Mouse (Mus musculus) inflammation-experienced regulatory T-cells, adult 6 months (primary cell): ENCODE measurements around the gene Timm8b. TPM values are rescaled to one million over a fixed set of nuclear protein-coding genes. Genes with fewer than 3 reads are reported as not detected.

Experiments used
- ATAC-seq: one replicate; pipeline ENCODE4 v1.8.0; 2017
- polyA plus RNA-seq, 3 experiments: library from polyadenylated mRNA; unstranded; fragments of 100-300 nt; shearing (Covaris generic); gene quantifications; one replicate each; pipeline ENCODE4 v1.2.1; 2017

Gene Timm8b
- polyA plus RNA-seq: 100 to 1,000 TPM in 2 of 3 experiments, 10 to 100 TPM in 1; 91.5 to 123 (median 102) TPM

DNA sequence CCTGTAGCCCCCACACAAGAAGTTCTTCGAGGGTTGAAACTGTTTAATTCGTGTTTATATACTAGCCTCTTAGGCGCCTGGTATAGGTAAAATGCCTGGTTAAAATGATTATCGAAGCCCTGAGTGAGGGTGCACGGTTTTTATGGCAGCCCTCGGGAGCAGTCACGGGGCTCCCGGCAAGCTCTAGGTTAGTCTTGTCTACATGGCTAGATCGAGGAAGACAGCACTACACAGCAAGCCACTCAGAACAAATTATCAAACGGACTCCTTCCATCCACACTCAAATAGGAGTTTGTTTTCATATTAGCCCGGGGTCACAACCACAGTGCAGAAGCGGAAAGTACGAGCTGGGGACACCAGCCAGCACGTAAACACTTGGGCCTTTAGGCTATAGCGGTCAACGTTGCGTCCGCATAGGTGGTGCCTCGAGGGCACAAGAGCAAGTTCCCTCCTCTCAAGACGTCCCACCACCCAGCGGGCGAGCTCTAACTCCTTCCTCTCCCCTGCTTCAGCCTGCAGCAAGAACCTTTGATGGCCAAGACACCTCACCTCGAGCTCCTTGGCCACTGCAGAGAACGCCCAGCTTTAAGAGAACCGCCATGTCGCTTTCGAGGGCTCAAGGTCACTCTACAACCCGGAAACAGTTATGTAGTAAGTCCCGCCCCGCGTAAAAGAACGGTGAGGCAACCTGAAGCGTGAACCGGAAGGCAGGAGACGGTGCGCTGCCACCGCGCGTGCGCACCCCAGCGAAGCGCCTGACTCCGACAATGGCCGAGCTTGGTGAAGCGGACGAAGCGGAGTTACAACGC lies at the start of gene Timm8b, which contains the start of gene Sdhd:
Gene Timm8b, plus strand, starts transcription at position 722 of the 809 bp plus-strand sequence.
Gene Sdhd, minus strand, starts transcription at position 624 of the 809 bp plus-strand sequence.
- peak; percentile 96 for ATAC-seq

DNA sequence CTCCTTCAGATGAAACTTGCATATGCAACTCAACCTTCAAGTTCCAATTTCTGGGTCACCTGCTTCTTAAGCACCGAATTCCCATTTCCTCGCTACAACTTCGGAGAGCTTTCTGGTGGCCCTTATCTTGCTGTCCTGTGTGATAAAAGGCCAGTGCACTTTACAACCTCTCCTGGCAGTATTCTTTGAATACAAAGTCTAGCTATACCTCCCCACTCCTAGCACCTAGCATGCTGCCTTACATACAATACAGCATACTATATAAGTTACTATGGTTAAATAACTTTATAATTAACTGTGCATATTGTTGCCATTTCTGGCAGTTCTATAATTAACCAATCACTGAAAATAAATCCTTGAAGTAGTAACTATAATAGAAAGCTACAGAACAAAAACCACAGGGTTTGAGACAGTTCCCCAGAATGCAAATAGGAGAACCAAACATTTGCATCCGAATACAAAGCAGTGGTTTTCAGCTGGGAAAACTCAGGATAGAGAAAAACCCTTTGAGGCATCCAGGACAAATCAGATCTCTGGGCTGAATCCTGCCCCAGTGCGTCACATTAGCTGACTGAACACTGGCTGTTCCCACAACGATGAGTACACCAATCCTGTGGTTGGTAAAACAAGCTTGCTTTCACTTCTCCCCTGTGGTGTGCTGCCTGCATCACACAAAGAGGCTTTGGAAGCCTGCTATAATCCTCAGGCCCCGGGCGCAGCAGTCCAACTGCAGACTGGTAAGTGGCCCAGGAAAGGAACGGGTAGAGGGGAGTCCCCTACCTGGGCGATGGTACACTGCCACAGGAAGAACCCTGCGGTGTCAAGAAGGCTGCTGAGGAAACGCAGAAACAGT lies 49.2 kb upstream of the Timm8b start, which contains the start of gene Il18:
Gene Il18, plus strand, starts transcription at position 587 of the 853 bp plus-strand sequence.
- ATAC-seq: peak; percentile 98

DNA sequence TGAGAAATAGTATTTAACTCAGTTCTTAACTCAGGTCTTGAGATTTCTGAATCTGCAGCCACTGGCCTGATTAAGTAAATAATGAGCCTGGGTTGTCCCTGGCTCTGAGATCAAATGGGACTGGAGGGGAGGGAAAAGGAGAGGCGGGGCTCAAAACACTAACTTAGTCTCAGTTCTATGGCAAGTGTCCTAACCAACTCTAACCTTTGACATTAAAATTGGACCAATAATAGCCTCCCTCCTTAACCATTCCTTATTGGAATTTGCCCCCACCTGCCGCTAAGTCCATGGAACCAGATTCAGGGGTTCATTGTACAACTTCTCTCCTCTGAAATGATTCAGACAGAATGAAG lies 48.6 kb upstream of the Timm8b start, which contains the start of gene Bco2:
Gene Bco2, minus strand, starts transcription at position 88 of the 353 bp plus-strand sequence.
- ATAC-seq: no peak

DNA sequence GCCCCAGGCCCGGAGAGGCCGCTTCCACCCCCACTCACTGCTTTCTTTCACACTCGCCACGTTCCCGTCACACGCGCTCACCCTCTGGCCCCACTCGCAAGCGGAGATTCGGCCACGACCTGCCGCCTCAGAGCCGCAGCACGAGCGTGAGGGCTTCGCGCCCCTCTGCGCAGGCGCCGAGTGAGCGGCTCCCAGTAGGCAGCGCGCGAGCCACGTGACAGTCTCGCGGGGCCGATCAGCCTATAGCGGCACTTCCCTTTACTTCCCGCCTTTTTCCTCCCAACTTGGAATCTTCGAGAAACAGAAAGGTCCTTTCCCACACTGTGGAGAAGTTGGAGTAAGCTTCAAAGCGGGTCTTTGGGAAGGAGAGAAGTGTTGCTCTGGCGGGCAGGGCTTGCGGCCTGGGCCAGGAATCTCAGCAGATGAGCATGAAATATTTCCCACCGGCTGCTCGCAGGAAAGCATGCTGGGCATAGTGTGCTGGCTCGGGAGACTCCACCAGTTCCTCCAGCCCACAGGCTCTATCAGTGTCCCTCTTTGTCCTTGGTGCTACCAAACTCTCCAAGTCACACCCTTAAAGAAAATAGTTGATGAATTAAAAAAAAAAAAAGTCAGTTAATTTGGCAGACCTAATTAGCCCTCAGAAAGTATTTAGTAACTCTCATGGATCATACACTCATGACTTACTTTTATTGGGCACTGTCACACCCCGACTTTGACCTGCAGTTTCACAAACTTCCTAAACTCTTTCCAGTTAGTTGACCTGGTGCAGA lies 42.4 kb upstream of the Timm8b start, which contains the start of gene Tex12:
Gene Tex12, minus strand, starts transcription at position 181 of the 773 bp plus-strand sequence.
- no peak for ATAC-seq

DNA sequence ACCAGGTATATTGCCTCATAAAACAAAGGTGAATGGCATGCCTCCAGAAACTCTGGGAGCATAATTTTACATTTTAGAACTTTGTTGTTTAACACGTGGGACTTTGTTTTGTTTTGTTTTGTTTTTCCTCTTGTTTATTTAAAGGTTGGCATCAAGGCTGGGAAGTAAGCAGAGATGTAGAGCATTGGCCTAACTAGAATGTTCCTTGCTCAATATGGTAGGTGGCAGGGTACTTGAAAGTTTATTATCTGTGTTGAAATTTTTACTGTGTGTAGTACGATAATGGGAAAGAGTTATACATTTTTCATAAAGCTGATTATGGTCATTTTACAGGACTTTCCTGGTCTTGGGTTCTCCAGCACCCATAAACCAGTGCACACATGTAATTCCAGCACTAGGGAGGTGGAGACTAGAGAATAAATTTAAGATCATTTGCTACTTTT lies 41.8 kb upstream of the Timm8b start:
- no peak for ATAC-seq

DNA sequence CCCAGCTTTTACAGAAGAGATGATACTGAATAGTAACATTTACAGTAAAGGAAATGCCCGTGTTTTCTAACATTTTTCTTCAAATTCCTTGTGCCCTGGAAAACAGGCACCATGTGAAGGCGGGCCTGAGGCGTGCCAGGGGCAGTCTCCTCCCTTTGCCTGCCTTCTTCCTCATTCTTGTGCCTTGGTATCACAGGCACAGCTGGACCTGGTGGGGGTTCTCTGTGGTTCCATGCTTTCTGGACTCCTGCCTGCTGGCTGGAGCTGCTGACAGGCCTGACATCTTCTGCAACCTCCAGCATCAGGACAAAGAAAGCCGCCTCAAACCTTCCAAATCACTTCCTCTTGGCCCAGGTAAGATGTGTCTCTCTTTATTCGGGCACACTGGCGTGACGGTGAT lies 38.5 kb upstream of the Timm8b start:
- ATAC-seq: no peak

DNA sequence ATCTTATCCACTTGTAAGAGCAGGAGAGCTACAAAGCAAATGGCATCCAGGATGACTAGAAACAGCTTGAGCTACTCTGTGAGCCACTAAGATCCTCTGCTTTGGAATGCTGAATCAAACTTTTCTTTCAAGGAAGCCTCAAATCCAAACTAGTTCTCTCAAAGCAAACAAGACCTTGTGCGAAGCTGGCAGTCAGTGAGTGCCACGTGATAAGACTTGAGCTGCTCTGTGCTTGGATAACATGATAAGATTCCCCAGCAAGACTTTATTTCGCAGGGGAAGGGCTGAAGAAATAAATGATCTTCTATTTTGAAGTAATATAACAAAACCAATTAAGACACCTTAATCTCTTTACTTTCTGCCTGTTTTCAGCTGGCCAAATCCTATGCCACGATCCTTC lies 37.8 kb upstream of the Timm8b start:
- no peak for ATAC-seq

DNA sequence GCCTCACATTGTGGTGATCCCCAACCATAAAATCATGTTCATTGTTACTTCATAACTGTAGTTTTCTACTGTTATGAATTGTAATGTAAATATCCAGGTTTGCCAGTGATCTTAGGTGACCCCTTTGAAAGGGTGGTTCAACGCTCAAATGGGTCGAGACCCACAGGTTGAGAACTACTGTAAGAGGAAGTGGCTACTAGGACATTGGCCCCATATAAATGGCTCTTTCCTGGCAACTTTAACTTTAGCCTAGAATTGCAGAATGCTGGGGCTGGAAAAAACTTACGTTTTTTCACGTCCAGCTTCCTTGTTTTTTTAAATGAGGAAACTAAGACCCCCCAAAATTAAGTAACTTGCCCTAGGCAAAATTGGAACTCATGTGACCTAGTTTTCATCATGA lies 36.3 kb upstream of the Timm8b start:
- ATAC-seq: no peak

DNA sequence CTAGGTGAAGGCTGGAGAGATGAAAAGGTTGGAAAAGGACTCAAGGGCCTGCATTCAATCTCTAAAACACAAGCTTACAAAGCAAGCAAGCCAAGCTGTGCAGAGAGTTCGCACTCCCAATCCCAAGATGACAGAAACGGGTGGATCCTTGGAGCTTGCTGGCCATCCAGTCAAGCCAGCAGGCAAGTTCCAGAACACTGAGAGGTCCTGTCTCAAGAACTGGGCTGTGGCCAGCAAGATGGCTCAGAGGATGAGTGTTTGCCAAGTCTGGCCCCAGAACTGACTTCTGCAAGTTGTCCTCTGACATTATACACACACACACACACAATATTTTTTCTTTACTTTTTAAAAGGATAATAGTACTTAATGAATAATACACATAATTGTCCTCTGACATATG lies 35.8 kb upstream of the Timm8b start:
- no peak for ATAC-seq

DNA sequence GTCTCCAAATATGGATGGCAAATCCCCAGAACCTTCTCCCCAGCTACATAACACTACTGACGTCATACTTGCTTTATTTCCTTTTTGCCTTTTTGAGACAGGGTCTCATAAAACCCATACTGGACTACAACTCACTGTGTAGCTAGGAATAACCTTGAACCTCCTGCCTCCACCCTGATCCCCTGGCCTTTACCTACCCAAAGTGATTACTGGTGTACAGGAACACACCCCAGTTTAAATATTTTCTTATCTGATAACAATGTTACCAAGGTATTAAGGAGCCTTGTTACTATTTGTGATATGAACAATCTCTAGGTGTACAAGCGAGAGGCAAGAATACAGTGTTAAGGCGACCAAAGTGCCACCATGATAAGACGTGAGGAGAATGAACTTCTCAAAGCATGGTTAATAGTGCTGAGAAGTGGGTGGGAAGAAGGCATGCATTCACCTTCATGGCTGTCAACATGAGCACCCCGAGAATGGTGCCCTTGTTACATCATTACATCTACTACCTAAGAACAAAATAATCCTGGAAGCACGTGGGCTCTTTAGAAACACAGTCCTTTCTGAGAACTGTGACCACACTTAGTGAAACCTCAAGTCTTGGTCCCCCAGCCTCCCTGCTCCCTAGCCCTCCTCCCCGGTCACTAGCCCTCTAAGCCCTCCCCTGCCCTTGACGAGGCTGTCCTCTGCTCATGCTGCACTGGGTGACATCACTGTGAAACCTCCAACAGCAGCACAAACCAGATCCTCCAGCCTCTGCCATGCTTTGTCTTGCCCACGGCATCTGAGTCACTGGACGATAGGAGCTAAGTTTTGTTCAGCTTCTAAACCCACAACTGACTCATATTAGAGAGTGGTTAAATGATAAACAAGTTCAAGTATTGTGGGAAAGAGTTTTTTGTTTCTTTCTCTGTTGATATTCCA lies 33.8 kb upstream of the Timm8b start:
- ATAC-seq: no peak

DNA sequence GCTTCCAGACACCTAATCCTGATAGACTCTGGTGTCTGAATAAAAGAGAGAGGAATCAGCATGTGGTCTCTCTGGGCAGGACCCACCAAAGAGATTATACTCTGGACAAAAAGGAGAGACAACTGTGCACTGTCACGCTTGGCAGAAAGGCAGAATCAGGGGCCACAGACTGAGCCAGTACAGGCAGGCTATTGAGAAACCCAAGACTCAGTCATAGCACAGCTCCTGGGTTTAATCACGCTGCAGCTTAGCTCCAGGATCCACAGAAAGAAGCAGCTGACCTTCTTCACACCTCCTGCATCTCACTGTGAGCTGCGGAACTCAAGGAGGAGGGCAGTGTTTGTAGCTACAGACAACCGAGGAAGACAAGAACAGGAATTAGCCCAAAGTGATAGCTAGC lies 23.3 kb upstream of the Timm8b start:
- no peak for ATAC-seq

DNA sequence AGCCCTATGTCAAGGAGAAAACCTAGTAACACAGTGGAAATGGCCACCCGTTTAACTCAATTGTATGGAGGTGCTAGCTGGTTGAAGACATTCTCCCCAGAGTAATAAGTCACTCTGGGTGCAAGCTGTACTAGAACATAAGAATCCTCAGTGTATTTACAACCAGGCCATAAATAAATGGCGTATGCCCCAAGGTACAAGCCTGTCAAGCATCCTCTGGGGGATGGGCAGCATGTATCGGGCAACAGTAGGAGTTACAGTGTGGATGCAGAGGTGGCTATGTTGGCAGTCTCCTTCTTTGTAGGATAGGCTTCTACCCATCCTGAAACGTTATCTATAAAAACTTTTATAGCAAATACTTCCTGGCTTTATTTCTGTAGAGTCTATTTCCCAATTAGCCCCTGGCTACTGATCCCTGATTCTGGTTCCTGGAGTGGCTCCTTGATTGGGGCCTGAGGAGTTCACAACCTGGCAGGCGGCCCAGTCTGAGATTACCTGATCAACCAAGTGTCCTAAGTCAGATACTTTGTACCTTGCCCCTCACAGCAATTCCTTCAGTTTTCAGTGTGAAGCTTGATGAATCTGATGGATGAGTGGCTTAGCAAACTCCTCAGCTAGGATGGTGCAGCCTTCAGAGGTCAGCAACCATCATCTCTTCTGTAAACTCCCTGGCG lies 18.4 kb upstream of the Timm8b start:
- ATAC-seq: no peak

DNA sequence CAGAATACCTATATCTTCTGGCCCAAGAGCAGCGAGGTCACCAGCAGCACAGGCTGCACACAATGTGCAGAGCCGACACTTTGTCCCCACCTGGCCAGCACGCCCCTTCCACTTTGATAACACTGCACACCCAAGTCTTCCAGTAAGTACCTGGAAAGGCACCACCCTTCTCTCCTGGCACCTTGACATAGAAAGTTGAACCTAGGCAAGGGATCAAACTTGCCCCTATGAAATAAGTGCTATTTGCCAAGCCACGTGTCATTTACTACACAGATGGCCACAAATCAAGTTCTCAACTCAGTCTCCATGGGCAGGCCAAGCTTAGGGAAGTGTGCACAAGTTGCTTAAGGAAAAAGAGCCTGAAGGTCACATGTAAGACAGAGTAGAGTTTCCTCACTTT lies 16.8 kb upstream of the Timm8b start:
- ATAC-seq: no peak

DNA sequence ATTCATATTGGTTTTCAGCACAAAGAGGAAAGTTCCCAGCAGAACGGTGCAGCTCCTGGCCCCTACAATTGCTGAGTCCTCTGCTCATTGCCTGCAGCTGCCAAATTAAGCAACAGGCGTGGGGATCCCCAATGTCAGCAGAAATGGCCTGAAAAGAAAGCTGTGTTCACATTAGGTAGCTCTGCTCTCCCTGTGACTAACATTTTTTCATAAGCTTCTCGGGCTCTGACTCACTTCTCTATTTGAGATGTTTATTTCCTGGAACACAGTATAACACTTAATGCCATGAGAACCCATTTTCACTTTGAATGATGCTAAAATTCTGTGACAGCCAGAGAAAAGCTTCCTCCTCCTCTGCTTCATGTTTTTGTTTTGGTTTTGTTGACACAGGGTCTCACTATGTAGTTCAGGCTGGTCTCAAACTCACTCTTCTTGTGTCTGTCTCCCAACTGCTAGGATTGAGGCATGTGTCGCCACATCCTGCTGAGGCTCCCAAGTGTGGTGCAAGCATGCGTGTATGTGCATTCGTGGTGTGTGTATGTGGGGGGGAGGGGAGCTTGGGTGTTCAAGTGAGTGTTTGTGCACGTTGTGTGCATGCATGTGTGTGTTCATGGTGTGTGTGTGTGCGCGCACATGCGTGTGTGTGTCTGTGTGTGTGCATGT lies 12.7 kb upstream of the Timm8b start:
- peak; percentile 75 for ATAC-seq

DNA sequence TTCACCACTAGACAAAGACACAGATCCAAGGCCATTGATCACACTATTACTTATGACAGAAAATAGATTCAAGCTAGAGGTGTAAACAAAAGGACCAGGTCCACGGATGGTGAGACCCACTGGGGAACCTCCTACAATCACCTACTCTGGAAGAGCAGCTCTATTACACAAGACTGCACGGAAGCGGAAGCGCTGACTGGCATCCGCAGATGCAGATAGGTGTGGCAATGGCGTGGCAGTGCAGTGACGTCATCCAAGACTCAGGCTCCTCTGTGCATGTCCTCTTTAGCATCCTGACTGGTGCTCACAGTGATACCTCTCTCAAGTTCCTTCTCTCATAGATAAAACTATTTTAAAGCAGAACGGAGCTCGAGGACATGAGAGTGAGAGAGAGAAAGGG lies 10.8 kb upstream of the Timm8b start:
- ATAC-seq: no peak

DNA sequence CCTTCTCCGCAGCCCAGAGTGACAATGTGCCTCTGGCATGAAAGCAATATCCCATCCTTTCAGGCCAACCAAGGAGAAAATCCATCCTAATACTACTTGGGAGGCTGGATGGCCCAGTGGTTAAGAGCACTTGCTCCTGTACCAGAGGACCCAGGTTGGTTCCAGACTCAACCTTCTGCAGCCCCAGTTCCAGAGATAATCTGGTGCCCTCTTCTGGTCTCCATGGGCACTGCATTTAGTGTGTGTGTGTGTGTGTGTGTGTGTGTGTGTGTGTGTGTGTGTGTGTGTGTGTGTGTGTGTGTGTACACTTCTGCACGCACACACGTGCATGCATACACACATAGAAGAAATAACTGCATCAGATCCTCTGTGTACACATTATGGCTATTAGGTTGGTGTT lies 10.2 kb upstream of the Timm8b start:
- peak; percentile 46 for ATAC-seq

DNA sequence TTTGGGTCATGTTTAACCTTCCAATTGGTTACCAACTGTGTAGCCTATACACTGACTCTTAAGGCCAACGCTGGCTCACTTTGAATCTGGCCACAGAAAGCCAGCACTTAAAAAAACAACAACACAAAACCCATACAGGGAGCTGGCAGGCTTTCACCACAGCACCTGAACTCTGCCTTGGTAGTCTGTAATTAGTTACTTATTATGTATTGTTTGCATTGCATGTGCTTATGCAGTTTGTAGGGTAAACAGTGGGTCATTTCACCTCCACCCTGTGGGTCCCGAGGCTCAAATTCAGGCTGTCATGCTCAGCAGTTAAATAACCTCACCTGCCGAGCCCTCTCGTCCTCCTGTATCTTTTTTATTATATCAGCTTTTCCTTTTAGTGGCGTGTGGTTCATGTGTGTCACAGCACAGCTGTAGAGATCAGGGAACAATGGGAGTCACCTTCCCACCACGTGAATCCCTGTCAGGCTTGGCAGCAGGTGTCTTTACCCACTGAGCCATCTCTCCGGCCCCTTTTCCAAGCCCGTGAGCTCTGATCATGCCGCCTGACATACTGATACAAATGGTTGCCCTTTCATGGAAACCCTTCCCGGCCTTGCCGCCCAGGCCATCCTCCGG lies 8.8 kb upstream of the Timm8b start:
- no peak for ATAC-seq

DNA sequence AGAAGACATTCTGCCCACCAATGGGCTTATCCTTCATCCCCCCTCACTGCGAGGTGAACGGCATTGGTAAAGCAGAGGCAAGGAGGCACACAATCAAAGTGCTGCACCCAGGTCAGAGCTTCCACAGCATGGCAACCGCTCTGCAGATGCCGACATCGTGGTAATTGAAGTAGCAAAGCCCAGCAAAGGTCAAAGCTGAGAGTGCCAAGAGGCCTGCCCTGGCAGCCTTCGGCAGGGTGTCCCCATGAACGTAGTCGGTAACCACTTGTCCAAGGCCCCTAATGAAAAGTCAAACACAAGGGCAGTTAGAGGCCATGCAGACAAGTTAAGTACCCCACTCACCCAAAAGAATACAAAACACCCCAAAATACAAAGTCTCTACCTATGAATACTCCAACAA lies 6.7 kb upstream of the Timm8b start:
- no peak for ATAC-seq

DNA sequence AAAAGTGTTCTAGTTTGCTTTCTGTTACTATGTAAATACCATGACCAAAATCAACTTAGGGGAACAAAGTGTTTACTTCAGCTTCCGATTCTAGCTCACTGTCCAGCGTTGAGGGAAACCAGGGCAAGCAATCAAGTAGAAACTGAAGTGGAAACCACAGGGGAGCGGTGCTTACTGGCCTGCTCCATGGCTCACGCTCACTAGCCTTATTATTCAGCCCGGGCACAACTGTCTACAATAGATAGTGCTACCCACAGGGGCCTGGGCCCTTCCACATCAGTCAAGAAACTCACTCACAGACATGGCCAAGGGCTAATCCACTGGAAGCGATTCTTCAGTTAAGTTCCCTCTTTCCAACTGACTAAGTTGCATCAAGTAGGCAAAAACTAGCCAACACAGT lies 2.2 kb upstream of the Timm8b start:
- ATAC-seq: no peak
